Mouse (Mus musculus): ENCODE measurements around the gene Adgrb2.

GRCm38 (mm10) chr4:129985671-129986441, 1.2 kb downstream of the Adgrb2 start:
- TF ChIP-seq POLR2A (IDR thresholded peaks at IDR 0.05; ENCODE audit: insufficient read length, low read depth) (no peak), MYOG (IDR thresholded peaks at IDR 0.05; ENCODE audit: control insufficient read depth in 1 of 3, insufficient read depth in 1 of 3, insufficient read length in 2 of 3, low read depth in 2 of 3) (peak in 2 of 3 experiments; percentile 8 to 22)
